Mouse (Mus musculus) limb, embryonic 13.5 days (tissue): ENCODE measurements at regions not wholly inside any gene's neighbourhood (a gene's known extent, or its start where the extent isn't known, plus 50 kb on each side); places are given as distances from the start of the nearest gene placed in this dataset.

Experiments
- ATAC-seq: fragments of 200-750 bp; cut with Nextera tagmentation; 2 replicates; pipeline ENCODE4 v1.8.0; 2017; ENCODE audit warnings: low read depth, moderate number of reproducible peaks, moderate TSS enrichment; ENCODE audit not compliant: low FRiP score
- H3K27ac ChIP-seq: fragments of 300-500 bp; sonication (generic); 2 replicates; pipeline ENCODE4 v1.5.1; 2015; ENCODE audit warnings: inconsistent platforms, mild to moderate bottlenecking, moderate library complexity
- H3K27me3 ChIP-seq: fragments of 300-500 bp; sonication (generic); 2 replicates; pipeline ENCODE4 v1.6.1; 2015; ENCODE audit warnings: mild to moderate bottlenecking, inconsistent platforms
- H3K36me3 ChIP-seq: fragments of 300-500 bp; sonication (generic); 2 replicates; pipeline ENCODE4 v1.6.1; 2015; ENCODE audit warnings: inconsistent platforms, mild to moderate bottlenecking, moderate library complexity
- H3K4me1 ChIP-seq: fragments of 300-500 bp; sonication (generic); 2 replicates; pipeline ENCODE4 v1.6.1; 2015; ENCODE audit warnings: inconsistent platforms
- H3K4me2 ChIP-seq: fragments of 300-500 bp; sonication (generic); replicated peaks from 2 replicates; pipeline ENCODE4 v1.6.1; 2015; ENCODE audit warnings: inconsistent platforms, mild to moderate bottlenecking, moderate library complexity
- H3K4me3 ChIP-seq: fragments of 300-500 bp; sonication (generic); 2 replicates; pipeline ENCODE4 v1.5.1; 2015; ENCODE audit warnings: moderate library complexity, mild to moderate bottlenecking, inconsistent platforms
- H3K9ac ChIP-seq: fragments of 300-500 bp; sonication (generic); 2 replicates; pipeline ENCODE4 v1.6.1; 2015; ENCODE audit warnings: mild to moderate bottlenecking, inconsistent platforms
- H3K9me3 ChIP-seq: fragments of 300-500 bp; sonication (generic); 2 replicates; pipeline ENCODE4 v1.6.1; 2016; ENCODE audit warnings: inconsistent platforms
- WGBS: fragments of 180-500 bp; shearing (Covaris S2); methylation state at CpG from one replicate; pipeline ENCODE4 v1.1.7; 2015; 5-methylcytosine and 5-hydroxymethylcytosine counted together

GRCm38 (mm10) chr2:51447616-51448015 lies 179.7 kb upstream of the Tas2r134 start:
- H3K4me3 ChIP-seq: no peak overlapping the region
- peaks cover 9% of the 10 kb centered on the region; the same call in 1 of the 2 replicates for H3K4me1 ChIP-seq
- H3K9ac ChIP-seq: no peak overlapping the region
- peaks cover 9% of the 10 kb centered on the region for H3K9me3 ChIP-seq
- 93% methylated on average over 5 of the region's 5 CpGs for WGBS
- no peaks in the 10 kb centered on the region for H3K36me3 ChIP-seq
- no peaks in the 10 kb centered on the region for H3K27me3 ChIP-seq
- H3K4me2 ChIP-seq: no peak overlapping the region
- ATAC-seq: no peak
- H3K27ac ChIP-seq: no peak overlapping the region

- no peak for ATAC-seq
- Histone ChIP-seq H3K27me3 (no peaks in the 10 kb centered on the region), H3K27ac (no peak overlapping the region), H3K9ac (no peak overlapping the region), H3K4me2 (no peak overlapping the region), H3K9me3 (peaks cover 9% of the 10 kb centered on the region), H3K4me1 (peaks cover 16% of the 10 kb centered on the region; the same call in 1 of the 2 replicates), H3K36me3 (no peaks in the 10 kb centered on the region), H3K4me3 (no peak overlapping the region)
- WGBS: 54% methylated on average over 9 of the region's 9 CpGs
Measured at GRCm38 (mm10) chr2:51444386-51445080, 182.8 kb upstream of the Tas2r134 start.

GRCm38 (mm10) chr2:51443946-51444345 lies 183.4 kb upstream of the Tas2r134 start:
- Histone ChIP-seq H3K36me3 (no peaks in the 10 kb centered on the region), H3K27me3 (no peaks in the 10 kb centered on the region), H3K9ac (no peak overlapping the region), H3K27ac (no peak overlapping the region), H3K4me3 (no peak overlapping the region), H3K4me2 (no peak overlapping the region), H3K9me3 (peaks cover 9% of the 10 kb centered on the region), H3K4me1 (peaks cover 16% of the 10 kb centered on the region; the same call in 1 of the 2 replicates)
- ATAC-seq: no peak
- 64% methylated on average over 3 of the region's 3 CpGs for WGBS

- WGBS: 54% methylated on average over 1 of the region's 1 CpGs
- H3K9ac ChIP-seq: no peak overlapping the region
- H3K9me3 ChIP-seq: 0 out of 2 replicates have a peak, but pooled peaks cover 3% of the 10 kb centered on the region
- no peaks in the 10 kb centered on the region for H3K27me3 ChIP-seq
- H3K4me3 ChIP-seq: no peak overlapping the region
- no peak for ATAC-seq
- H3K4me2 ChIP-seq: no peak overlapping the region
- no peak overlapping the region for H3K27ac ChIP-seq
- no peaks in the 10 kb centered on the region for H3K36me3 ChIP-seq
- H3K4me1 ChIP-seq: peaks cover 7% of the 10 kb centered on the region; the same call in 1 of the 2 replicates
Measured at GRCm38 (mm10) chr2:51439047-51439446, 188.3 kb upstream of the Tas2r134 start.

- Histone ChIP-seq H3K4me2 (no peak overlapping the region), H3K9me3 (0 out of 2 replicates have a peak, but pooled peaks cover 3% of the 10 kb centered on the region), H3K9ac (no peak overlapping the region), H3K4me1 (peaks cover 7% of the 10 kb centered on the region; the same call in 1 of the 2 replicates), H3K27me3 (no peaks in the 10 kb centered on the region), H3K27ac (no peak overlapping the region), H3K4me3 (no peak overlapping the region), H3K36me3 (no peaks in the 10 kb centered on the region)
- ATAC-seq: no peak
- WGBS: 48% methylated on average over 3 of the region's 3 CpGs
Measured at GRCm38 (mm10) chr2:51436590-51436989, 190.7 kb upstream of the Tas2r134 start.

GRCm38 (mm10) chr2:51431564-51431963 lies 195.7 kb upstream of the Tas2r134 start:
- H3K27me3 ChIP-seq: no peaks in the 10 kb centered on the region
- 88% methylated on average over 3 of the region's 3 CpGs for WGBS
- H3K9me3 ChIP-seq: peaks cover 9% of the 10 kb centered on the region
- no peak overlapping the region for H3K27ac ChIP-seq
- no peaks in the 10 kb centered on the region for H3K36me3 ChIP-seq
- no peak for ATAC-seq
- H3K4me1 ChIP-seq: no peaks in the 10 kb centered on the region
- no peak overlapping the region for H3K9ac ChIP-seq
- H3K4me3 ChIP-seq: no peak overlapping the region
- H3K4me2 ChIP-seq: no peak overlapping the region

GRCm38 (mm10) chr2:51429716-51430115 lies 197.6 kb upstream of the Tas2r134 start:
- Histone ChIP-seq H3K4me1 (no peaks in the 10 kb centered on the region), H3K4me2 (no peak overlapping the region), H3K4me3 (no peak overlapping the region), H3K27me3 (no peaks in the 10 kb centered on the region), H3K36me3 (no peaks in the 10 kb centered on the region), H3K27ac (no peak overlapping the region), H3K9me3 (peaks cover 8% of the 10 kb centered on the region), H3K9ac (no peak overlapping the region)
- no peak for ATAC-seq
- 72% methylated on average over 5 of the region's 5 CpGs for WGBS

- H3K4me1 ChIP-seq: peaks cover 21% of the 10 kb centered on the region
- no peak overlapping the region for H3K9ac ChIP-seq
- no peaks in the 10 kb centered on the region for H3K36me3 ChIP-seq
- H3K4me3 ChIP-seq: no peak overlapping the region
- 26% methylated on average over 6 of the region's 6 CpGs for whole genome bisulfite sequencing
- no peak for ATAC-seq
- no peaks in the 10 kb centered on the region for H3K27me3 ChIP-seq
- no peak overlapping the region for H3K27ac ChIP-seq
- H3K4me2 ChIP-seq: no peak overlapping the region
- H3K9me3 ChIP-seq: no peaks in the 10 kb centered on the region
Measured at GRCm38 (mm10) chr2:51422442-51422841, 204.9 kb upstream of the Tas2r134 start.

- no peak overlapping the region for H3K4me3 ChIP-seq
- no peaks in the 10 kb centered on the region for H3K9me3 ChIP-seq
- no peak overlapping the region for H3K4me2 ChIP-seq
- peaks cover 21% of the 10 kb centered on the region for H3K4me1 ChIP-seq
- H3K27ac ChIP-seq: no peak overlapping the region
- WGBS: 84% methylated on average over 10 of the region's 10 CpGs
- no peak for ATAC-seq
- H3K9ac ChIP-seq: no peak overlapping the region
- no peaks in the 10 kb centered on the region for H3K27me3 ChIP-seq
- no peaks in the 10 kb centered on the region for H3K36me3 ChIP-seq
Measured at GRCm38 (mm10) chr2:51417908-51418690, 209.2 kb upstream of the Tas2r134 start.

GRCm38 (mm10) chr2:51388390-51388789 lies 238.9 kb upstream of the Tas2r134 start:
- no peak overlapping the region for H3K27ac ChIP-seq
- no peaks in the 10 kb centered on the region for H3K36me3 ChIP-seq
- no peak for ATAC-seq
- H3K4me1 ChIP-seq: no peaks in the 10 kb centered on the region
- H3K27me3 ChIP-seq: no peaks in the 10 kb centered on the region
- H3K9me3 ChIP-seq: no peaks in the 10 kb centered on the region
- no peak overlapping the region for H3K4me3 ChIP-seq
- no peak overlapping the region for H3K4me2 ChIP-seq
- 86% methylated on average over 9 of the region's 9 CpGs for WGBS
- no peak overlapping the region for H3K9ac ChIP-seq

- Histone ChIP-seq H3K27ac (no peak overlapping the region), H3K4me2 (no peak overlapping the region), H3K4me1 (no peaks in the 10 kb centered on the region), H3K9ac (no peak overlapping the region), H3K36me3 (no peaks in the 10 kb centered on the region), H3K9me3 (no peaks in the 10 kb centered on the region), H3K27me3 (no peaks in the 10 kb centered on the region), H3K4me3 (no peak overlapping the region)
- ATAC-seq: no peak
- WGBS: 57% methylated on average over 1 of the region's 1 CpGs
Measured at GRCm38 (mm10) chr2:51387136-51387535, 238.2 kb upstream of the Rnd3 start.

- H3K4me2 ChIP-seq: no peak overlapping the region
- H3K9ac ChIP-seq: no peak overlapping the region
- H3K27me3 ChIP-seq: no peaks in the 10 kb centered on the region
- no peak overlapping the region for H3K4me3 ChIP-seq
- H3K4me1 ChIP-seq: no peaks in the 10 kb centered on the region
- H3K27ac ChIP-seq: no peak overlapping the region
- H3K36me3 ChIP-seq: no peaks in the 10 kb centered on the region
- 92% methylated on average over 4 of the region's 4 CpGs for WGBS
- no peak for ATAC-seq
- no peaks in the 10 kb centered on the region for H3K9me3 ChIP-seq
Measured at GRCm38 (mm10) chr2:51376597-51376996, 227.7 kb upstream of the Rnd3 start.
